Mouse (Mus musculus) olfactory bulb, adult 2 months (tissue): ENCODE results near the gene Tmub1.

ENCODE experiments used
- CTCF ChIP-seq: fragments of 200-500 bp; IDR thresholded peaks from 2 replicates; pipeline ENCODE4 v1.5.1; 2012; ENCODE audit warnings: low read depth, mild to moderate bottlenecking, low read length, moderate library complexity; ENCODE audit not compliant: insufficient read depth
- POLR2A ChIP-seq: fragments of 200-500 bp; IDR thresholded peaks from 2 replicates; pipeline ENCODE4 v1.6.1; 2012; ENCODE audit warnings: mild to moderate bottlenecking, low read depth, low read length, moderate library complexity; ENCODE audit not compliant: insufficient read depth

- TF ChIP-seq POLR2A (no peak), CTCF (no peak)
Observed at GRCm38 (mm10) chr5:24475476-24476241, 28.0 kb upstream of the Tmub1 start.
